Mouse (Mus musculus) hindbrain, postnatal 0 days (tissue): Measurements from ENCODE around the gene Lrp6. TPM values are rescaled to one million over a fixed set of nuclear protein-coding genes. Genes with fewer than 3 reads are reported as not detected.

Experiments used
- ATAC-seq: fragments of 200-750 bp; cut with Nextera tagmentation; 2 replicates; pipeline ENCODE4 v1.8.0; 2017; ENCODE audit warnings: mild to moderate bottlenecking, moderate TSS enrichment, moderate library complexity
- DNase-seq: peaks from one replicate; pipeline ENCODE4 v3.0.0-alpha.2; 2015; ENCODE audit warnings: low spot score
- H3K27ac ChIP-seq: fragments of 300-500 bp; sonication (generic); 2 replicates; pipeline ENCODE4 v1.5.1; 2014; ENCODE audit warnings: mild to moderate bottlenecking
- H3K27me3 ChIP-seq: fragments of 300-500 bp; sonication (generic); 2 replicates; pipeline ENCODE4 v1.6.1; 2014; ENCODE audit warnings: low read length, mixed read lengths; ENCODE audit not compliant: insufficient read depth
- H3K36me3 ChIP-seq: fragments of 300-500 bp; sonication (generic); 2 replicates; pipeline ENCODE4 v1.6.1; 2014; ENCODE audit warnings: low read length, mixed read lengths; ENCODE audit not compliant: insufficient read depth
- H3K4me1 ChIP-seq: fragments of 300-500 bp; sonication (generic); 2 replicates; pipeline ENCODE4 v1.6.1; 2014; ENCODE audit warnings: antibody characterized with exemption, low read length, mixed read lengths; ENCODE audit not compliant: insufficient read depth
- H3K4me2 ChIP-seq: fragments of 300-500 bp; sonication (generic); 2 replicates; pipeline ENCODE4 v1.6.1; 2014; ENCODE audit warnings: low read depth, mild to moderate bottlenecking, low read length, moderate library complexity, mixed read lengths
- H3K4me3 ChIP-seq: fragments of 300-500 bp; sonication (generic); 2 replicates; pipeline ENCODE4 v1.5.1; 2014; ENCODE audit warnings: low read length
- H3K9ac ChIP-seq: fragments of 300-500 bp; sonication (generic); replicated peaks from 2 replicates; pipeline ENCODE4 v1.6.1; 2014; ENCODE audit warnings: mild to moderate bottlenecking, low read length, moderate library complexity, mixed read lengths
- H3K9me3 ChIP-seq: fragments of 300-500 bp; sonication (generic); 2 replicates; pipeline ENCODE4 v1.6.1; 2016; ENCODE audit warnings: low read length, mixed read lengths
- CTCF ChIP-seq: IDR thresholded peaks from 2 replicates; pipeline ENCODE4 v1.5.1; 2016; ENCODE audit warnings: antibody characterized with exemption, control low read depth, low read depth
- whole genome bisulfite sequencing: fragments of 180-500 bp; shearing (Covaris S2); extraction: QIAGEN DNeasy Blood & Tissue Kit; methylation state at CpG from one replicate; pipeline ENCODE4 v1.1.7; 2014; 5-methylcytosine and 5-hydroxymethylcytosine counted together
- polyA plus RNA-seq: library from polyadenylated mRNA; unstranded; fragments of >200 nt; fragmentation: Nextera tagmentation; extraction: Ambion mirVana; gene quantifications from 2 replicates; pipeline ENCODE4 v1.2.1, GENCODE M21; 2015
- total RNA-seq: library from RNA; depleted of rRNA; stranded (reverse); fragments of >200 nt; gene quantifications from 2 replicates; pipeline ENCODE4 v1.2.3, GENCODE M21; 2014

Gene Lrp6
- total and polyA plus RNA-seq, 2 experiments from 2014 or later, result 13.0 to 23.9 TPM

GRCm38 (mm10) chr6:134526821-134527595 lies 39.8 kb downstream of the Lrp6 start:
- H3K27ac ChIP-seq, result no peak overlapping the region
- no peak overlapping the region for H3K4me3 ChIP-seq
- 67% methylated on average over 10 of the region's 10 CpGs for WGBS

GRCm38 (mm10) chr6:134526275-134526674 lies 40.5 kb downstream of the Lrp6 start:
- H3K36me3 ChIP-seq, result no peaks in the 10 kb centered on the region
- DNase-seq (no peak), ATAC-seq (no peak)
- no peaks in the 10 kb centered on the region for H3K27me3 ChIP-seq
- H3K4me3 ChIP-seq, result no peak overlapping the region
- 82% methylated on average over 5 of the region's 5 CpGs for WGBS
- TF ChIP-seq CTCF, result no peak
- H3K4me2 ChIP-seq, result no peak overlapping the region
- no peak overlapping the region for H3K9ac ChIP-seq
- H3K27ac ChIP-seq, result no peak overlapping the region
- no peaks in the 10 kb centered on the region for H3K9me3 ChIP-seq
- H3K4me1 ChIP-seq, result no peaks in the 10 kb centered on the region

More at GRCm38 (mm10) chr6:134526821-134527595, 39.8 kb downstream of the Lrp6 start:
- no peaks in the 10 kb centered on the region for H3K9me3 ChIP-seq
- H3K4me1 ChIP-seq, result no peaks in the 10 kb centered on the region
- DNase-seq, result no peak
- ATAC-seq, result no peak
- H3K36me3 ChIP-seq, result no peaks in the 10 kb centered on the region
- H3K4me2 ChIP-seq, result no peak overlapping the region
- no peaks in the 10 kb centered on the region for H3K27me3 ChIP-seq
- no peak overlapping the region for H3K9ac ChIP-seq
- no peak for TF ChIP-seq CTCF

DNA sequence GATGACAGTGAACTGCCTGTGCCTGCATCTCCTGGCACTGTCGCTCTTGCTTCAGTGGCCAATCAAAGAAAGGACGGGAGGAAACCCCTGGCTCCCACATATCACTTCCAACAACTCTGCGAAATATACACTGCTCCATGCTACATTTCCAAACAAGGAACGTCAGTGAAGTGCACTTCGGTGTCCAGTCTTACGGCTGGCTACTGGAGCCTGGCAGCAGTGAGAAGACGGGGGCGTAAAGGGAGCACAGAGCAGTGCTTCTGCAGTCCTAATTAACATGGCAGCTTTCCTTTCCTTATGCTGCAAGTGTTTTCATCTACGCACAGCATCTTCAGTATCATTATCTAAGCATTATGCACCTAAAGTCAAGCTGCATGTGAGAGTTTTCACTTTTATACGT lies 45.4 kb downstream of the Lrp6 start:
- DNase-seq, result no peak
- 60% methylated on average over 10 of the region's 10 CpGs for WGBS
- no peak overlapping the region for H3K4me2 ChIP-seq
- no peak overlapping the region for H3K4me3 ChIP-seq
- peak overlapping the region; percentile 6; the same call in 1 of the 2 replicates for H3K27ac ChIP-seq
- H3K9ac ChIP-seq, result no peak overlapping the region
- TF ChIP-seq CTCF, result no peak
- no peaks in the 10 kb centered on the region for H3K27me3 ChIP-seq
- ATAC-seq, result 0 out of 2 replicates have a peak, but pooled peaks have one; percentile 29
- H3K36me3 ChIP-seq, result no peaks in the 10 kb centered on the region
- H3K4me1 ChIP-seq, result no peaks in the 10 kb centered on the region
- no peaks in the 10 kb centered on the region for H3K9me3 ChIP-seq

DNA sequence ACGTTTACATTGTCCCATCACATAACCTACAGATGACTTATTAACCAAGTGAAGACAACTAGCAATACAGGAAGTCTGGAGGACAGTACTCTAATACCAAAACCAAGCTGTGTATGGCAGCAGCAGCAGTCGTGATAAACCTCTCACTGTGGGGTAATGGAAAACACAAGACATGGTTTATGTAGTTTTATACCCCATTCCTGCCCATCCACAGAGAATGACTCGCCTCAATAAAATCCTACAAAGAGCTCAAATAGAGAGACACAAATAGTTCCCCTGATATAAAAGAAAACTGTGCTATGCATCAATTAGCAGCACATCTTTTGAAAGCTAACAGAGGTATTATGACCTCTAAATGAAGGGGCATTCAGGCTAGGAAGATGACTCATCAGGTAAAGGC lies 45.9 kb downstream of the Lrp6 start:
- no peak overlapping the region for H3K27ac ChIP-seq
- H3K36me3 ChIP-seq, result no peaks in the 10 kb centered on the region
- H3K27me3 ChIP-seq, result no peaks in the 10 kb centered on the region
- H3K4me2 ChIP-seq, result no peak overlapping the region
- DNase-seq (no peak), ATAC-seq (no peak)
- H3K9ac ChIP-seq, result no peak overlapping the region
- WGBS, result 67% methylated on average over 3 of the region's 3 CpGs
- TF ChIP-seq CTCF, result no peak
- H3K4me1 ChIP-seq, result no peaks in the 10 kb centered on the region
- H3K4me3 ChIP-seq, result no peak overlapping the region
- no peaks in the 10 kb centered on the region for H3K9me3 ChIP-seq

GRCm38 (mm10) chr6:134518450-134518849 lies 48.3 kb downstream of the Lrp6 start:
- Histone ChIP-seq H3K9me3 (no peaks in the 10 kb centered on the region), H3K27me3 (no peaks in the 10 kb centered on the region), H3K4me1 (no peaks in the 10 kb centered on the region), H3K4me2 (no peak overlapping the region), H3K9ac (no peak overlapping the region), H3K27ac (no peak overlapping the region), H3K36me3 (no peaks in the 10 kb centered on the region), H3K4me3 (no peak overlapping the region)
- DNase-seq (no peak), ATAC-seq (no peak)
- no peak for TF ChIP-seq CTCF
- 88% methylated on average over 5 of the region's 5 CpGs for WGBS

GRCm38 (mm10) chr6:134517141-134517540 lies 49.6 kb downstream of the Lrp6 start:
- TF ChIP-seq CTCF, result no peak
- no peak for DNase-seq
- 76% methylated on average over 4 of the region's 4 CpGs for WGBS

GRCm38 (mm10) chr6:134515416-134515815 lies 51.3 kb downstream of the Lrp6 start:
- ATAC-seq (no peak), DNase-seq (no peak)
- Histone ChIP-seq H3K4me3 (no peak overlapping the region), H3K36me3 (no peaks in the 10 kb centered on the region), H3K4me2 (no peak overlapping the region), H3K4me1 (peaks cover 4% of the 10 kb centered on the region; the same call in 1 of the 2 replicates), H3K9me3 (no peaks in the 10 kb centered on the region), H3K27ac (no peak overlapping the region), H3K9ac (no peak overlapping the region), H3K27me3 (no peaks in the 10 kb centered on the region)
- WGBS, result 81% methylated on average over 4 of the region's 4 CpGs
- TF ChIP-seq CTCF, result no peak

More at GRCm38 (mm10) chr6:134517141-134517540, 49.6 kb downstream of the Lrp6 start:
- Histone ChIP-seq H3K27ac (no peak overlapping the region), H3K36me3 (no peaks in the 10 kb centered on the region), H3K9ac (no peak overlapping the region), H3K4me3 (no peak overlapping the region), H3K9me3 (no peaks in the 10 kb centered on the region), H3K4me2 (no peak overlapping the region), H3K27me3 (no peaks in the 10 kb centered on the region), H3K4me1 (no peaks in the 10 kb centered on the region)
- ATAC-seq, result no peak
